7 mouse cellular contexts compared by ENCODE assay signal in the genomic region with DNA sequence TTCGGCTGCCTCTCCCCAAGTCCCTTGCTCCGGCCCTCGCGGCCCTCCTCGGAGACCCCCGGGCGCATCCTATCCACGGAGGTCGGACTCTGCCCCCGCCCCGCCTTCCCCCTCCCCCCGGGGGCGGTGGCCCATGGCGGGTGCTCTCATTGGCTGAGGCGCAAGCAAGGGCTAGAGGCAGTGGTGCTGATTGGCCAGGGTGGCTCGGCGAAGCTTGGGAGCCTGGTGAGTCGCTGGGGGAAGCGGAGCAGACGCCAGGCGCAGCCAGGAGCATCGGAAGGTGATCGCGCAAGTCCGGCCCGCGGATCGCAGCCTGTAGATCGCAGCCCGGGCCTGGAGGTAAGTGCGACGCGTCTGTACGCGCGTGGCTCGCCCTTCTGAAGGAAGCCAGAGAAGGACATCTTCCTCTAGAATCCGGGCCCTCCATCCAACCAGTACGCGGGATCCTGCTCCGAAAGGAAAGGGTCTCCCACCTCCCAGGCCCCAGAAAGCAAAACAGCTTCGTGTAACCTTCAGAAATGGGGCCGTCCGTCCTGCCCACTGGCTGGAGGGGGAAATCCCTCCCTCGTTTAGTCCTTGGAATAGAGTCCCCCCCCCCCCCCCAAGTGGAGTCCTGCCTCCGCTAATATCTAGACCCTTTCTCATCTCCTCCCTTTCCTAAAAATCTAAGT. TPM values are rescaled to one million over a fixed set of nuclear protein-coding genes. Genes with fewer than 3 reads are reported as not detected.
DNase-seq lines count a peak whose midpoint lies in the region; ATAC-seq and TF ChIP-seq lines count a peak whose summit lies in the region.

A gene (plus strand): TSS at position 194 of the 671 bp plus-strand sequence.

- H3K79me2 ChIP-seq in heart, adult 2 months (replicated peaks; ENCODE audit: control insufficient read depth, insufficient read depth, low read length), result no peaks in the 10 kb centered on the region

- intact Hi-C loops in heart, adult 2 months (cut with DNase I), result loop anchor here (5.0 kb wide), 1 partner anchor 124 kb away; a partner anchor contains a TSS
- intact Hi-C loops in left cerebral cortex, postnatal 4 days (cut with DNase I), result no loop called here

- H3K27ac ChIP-seq in embryonic facial prominence, embryonic 12.5 days, result peak within 1 kb of the TSS; percentile 64; the same call in 1 of the 2 replicates
- peak within 1 kb of the TSS; percentile 51 for H3K27ac ChIP-seq in heart, adult 2 months
- no peak within 1 kb of the TSS for H3K27ac ChIP-seq in midbrain, embryonic 11.5 days (ENCODE audit: low read depth, low read length)
- H3K27ac ChIP-seq in small intestine, adult 2 months (ENCODE audit: insufficient read depth, low read depth, low read length), result no peak within 1 kb of the TSS

- peak within 1 kb of the TSS; percentile 71 for H3K4me2 ChIP-seq in embryonic facial prominence, embryonic 12.5 days (replicated peaks)
- H3K4me2 ChIP-seq in midbrain, embryonic 11.5 days, result peak within 1 kb of the TSS; percentile 76

- no peaks in the 10 kb centered on the region for H3K27me3 ChIP-seq in embryonic facial prominence, embryonic 12.5 days
- H3K27me3 ChIP-seq in heart, adult 2 months (ENCODE audit: control insufficient read depth, insufficient read depth, low read length), result no peaks in the 10 kb centered on the region; the same call in 1 of the 2 replicates
- peaks cover 4% of the 10 kb centered on the region for H3K27me3 ChIP-seq in midbrain, embryonic 11.5 days (ENCODE audit: control insufficient read depth, insufficient read depth, low read length)
- no peaks in the 10 kb centered on the region for H3K27me3 ChIP-seq in small intestine, adult 2 months (ENCODE audit: control insufficient read depth, insufficient read depth, low read length)

- TF ChIP-seq CTCF in heart, adult 2 months (IDR thresholded peaks at IDR 0.05), result no peak
- 0 out of 2 replicates have a peak, but pooled peaks have one; percentile 1 for TF ChIP-seq CTCF in small intestine, adult 2 months (IDR thresholded peaks at IDR 0.05; ENCODE audit: extremely low read depth, insufficient read length, insufficient replicate concordance, low read depth, low read length)

- no peaks in the 10 kb centered on the region for H3K36me3 ChIP-seq in embryonic facial prominence, embryonic 12.5 days
- no peaks in the 10 kb centered on the region for H3K36me3 ChIP-seq in heart, adult 2 months (ENCODE audit: control insufficient read depth, insufficient read depth, low read length)
- no peaks in the 10 kb centered on the region for H3K36me3 ChIP-seq in midbrain, embryonic 11.5 days (ENCODE audit: control insufficient read depth, insufficient read depth, low read length)
- H3K36me3 ChIP-seq in small intestine, adult 2 months (ENCODE audit: control insufficient read depth, insufficient read depth, low read length), result peaks cover 6% of the 10 kb centered on the region; the same call in 1 of the 2 replicates

- peak within 1 kb of the TSS; percentile 53 for H3K9ac ChIP-seq in embryonic facial prominence, embryonic 12.5 days
- peak within 1 kb of the TSS; percentile 87 for H3K9ac ChIP-seq in heart, adult 2 months (ENCODE audit: low read depth, low read length)
- peak within 1 kb of the TSS; percentile 53 for H3K9ac ChIP-seq in midbrain, embryonic 11.5 days (ENCODE audit: low read length)

- peaks cover 11% of the 10 kb centered on the region for H3K4me1 ChIP-seq in embryonic facial prominence, embryonic 12.5 days
- peaks cover 5% of the 10 kb centered on the region for H3K4me1 ChIP-seq in heart, adult 2 months (ENCODE audit: control insufficient read depth, insufficient read depth, low read length)
- H3K4me1 ChIP-seq in midbrain, embryonic 11.5 days (ENCODE audit: control insufficient read depth, insufficient read depth, low read length), result peaks cover 6% of the 10 kb centered on the region; the same call in 1 of the 2 replicates
- H3K4me1 ChIP-seq in small intestine, adult 2 months (ENCODE audit: control insufficient read depth, insufficient read depth, insufficient read length, low read length), result peaks cover 12% of the 10 kb centered on the region; the same call in 1 of the 2 replicates

- peak within 1 kb of the TSS; percentile 60 for H3K4me3 ChIP-seq in embryonic facial prominence, embryonic 12.5 days
- peak within 1 kb of the TSS; percentile 51 for H3K4me3 ChIP-seq in heart, adult 2 months
- H3K4me3 ChIP-seq in midbrain, embryonic 11.5 days (ENCODE audit: low read depth, low read length), result peak within 1 kb of the TSS; percentile 37
- peak within 1 kb of the TSS; percentile 69 for H3K4me3 ChIP-seq in small intestine, adult 2 months (ENCODE audit: low read depth, low read length)

- DNase-seq in adrenal gland, postnatal 4 days (ENCODE audit: low spot score in 2 of 2), result peak; percentile 78 to 94
- DNase-seq in heart, adult 2 months, result peak; percentile 92 to 94
- DNase-seq in kidney, adult 18-20 months, result peak; percentile 96
- peak; percentile 97 for DNase-seq in left cerebral cortex, postnatal 4 days
- DNase-seq in midbrain, embryonic 11.5 days (ENCODE audit: low spot score, missing footprints), result peak; percentile 99

- ATAC-seq in embryonic facial prominence, embryonic 12.5 days (ENCODE audit: insufficient number of reproducible peaks, insufficient read depth, low FRiP score, low TSS enrichment), result peak; percentile 98
- peak; percentile 100 for ATAC-seq in midbrain, embryonic 11.5 days (ENCODE audit: low FRiP score)

- no peaks in the 10 kb centered on the region for H3K9me3 ChIP-seq in embryonic facial prominence, embryonic 12.5 days
- H3K9me3 ChIP-seq in midbrain, embryonic 11.5 days (ENCODE audit: control insufficient read depth, low read length), result no peaks in the 10 kb centered on the region

- TF ChIP-seq POLR2A in heart, adult 2 months (IDR thresholded peaks at IDR 0.05; ENCODE audit: insufficient read depth, low read depth, low read length), result peak; percentile 70
- TF ChIP-seq POLR2A in small intestine, adult 2 months (IDR thresholded peaks at IDR 0.05; ENCODE audit: low read depth, low read length), result peak; percentile 88

- 0 out of 2 replicates have a peak, but pooled peaks have one; percentile 17 for TF ChIP-seq EP300 in heart, adult 2 months (IDR thresholded peaks at IDR 0.05; ENCODE audit: insufficient read depth, low read depth, low read length)

- 1% methylated on average over 45 of the region's 46 CpGs for WGBS in embryonic facial prominence, embryonic 12.5 days
- WGBS in heart, adult 2 months, result 1% methylated on average over 46 of the region's 46 CpGs
- 1% methylated on average over 46 of the region's 46 CpGs for WGBS in midbrain, embryonic 11.5 days
- 2% methylated on average over 46 of the region's 46 CpGs for WGBS in small intestine, adult 2 months

RNA-seq across cellular contexts. Expression of the gene that starts here (rescaled TPM):
- 10 to 100 TPM; 41.8 TPM for total RNA-seq in adrenal gland, postnatal 4 days (2021)
- polyA plus RNA-seq in embryonic facial prominence, embryonic 12.5 days (2016; fragmentation: Nextera tagmentation; extraction: Ambion mirVana), result 35.8 and 37.6 TPM in 2 replicates
- 1 to 10 TPM; 5.7 to 6.9 TPM for total RNA-seq in heart, adult 2 months (2021)
- polyA plus RNA-seq in heart, adult 2 months (2012; rRNA removed), result 11.5 and 16.6 TPM in 2 replicates
- 10 to 100 TPM; 53.4 to 67.4 TPM for total RNA-seq in left cerebral cortex, postnatal 4 days (2021)
- polyA plus RNA-seq in midbrain, embryonic 11.5 days (2014; fragmentation: Nextera tagmentation; extraction: Ambion mirVana), result 18.1 and 19.6 TPM in 2 replicates
- 7.8 and 22.0 TPM in 2 replicates for polyA plus RNA-seq in small intestine, adult 2 months (2012; rRNA removed)

Comparison
In these comparisons a context has a peak if more than half of its experiments do, and no peak if none do; other contexts are left out.
1. RNA of the gene that starts here (total RNA-seq): 53.4 to 67.4 TPM in left cerebral cortex, postnatal 4 days and 41.8 TPM in adrenal gland, postnatal 4 days; 5.7 to 6.9 TPM in heart, adult 2 months; every median in the first group is over 4 times any median in the second.
2. H3K27ac ChIP-seq: peak in embryonic facial prominence, embryonic 12.5 days (single experiment) and heart, adult 2 months (single experiment); none in midbrain, embryonic 11.5 days (single experiment) and small intestine, adult 2 months (single experiment).
3. Peak in every context shown above with its lines, with median percentiles within 50 percentile points of each other: DNase-seq, H3K4me3 ChIP-seq and H3K9ac ChIP-seq.